Mouse (Mus musculus): ENCODE measurements around the gene Slc7a1.

DNA sequence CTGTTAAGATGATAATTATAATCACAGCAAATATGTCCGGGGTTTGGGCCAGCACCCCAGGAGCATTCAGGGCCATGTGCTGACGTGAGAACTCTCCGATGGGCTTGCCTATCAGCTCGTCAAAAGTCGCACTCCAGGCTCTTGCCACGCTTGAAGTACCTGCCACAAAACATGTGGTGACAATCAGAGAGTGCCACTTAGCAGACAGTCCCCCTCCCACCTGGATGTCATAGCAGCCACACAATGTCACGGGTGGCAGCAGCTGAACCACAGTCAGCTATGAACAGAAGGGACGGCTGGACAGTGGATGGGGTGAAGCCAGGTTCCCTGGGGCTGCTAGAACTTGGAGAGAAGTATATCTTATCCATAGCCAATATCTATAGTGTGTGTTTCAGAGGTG lies 51.6 kb downstream of the Slc7a1 start:
- TF ChIP-seq POLR2A (IDR thresholded peaks at IDR 0.05; ENCODE audit: insufficient read length, low read depth): no peak
- no peak for TF ChIP-seq TCF12 (IDR thresholded peaks at IDR 0.05; ENCODE audit: insufficient read depth, poor library complexity, severe bottlenecking)
- no peak for TF ChIP-seq E2F4 (IDR thresholded peaks at IDR 0.05; ENCODE audit: insufficient read depth)
- no peak for TF ChIP-seq MYOG (IDR thresholded peaks at IDR 0.05; ENCODE audit: control insufficient read depth in 1 of 3, insufficient read depth in 1 of 3, insufficient read length in 2 of 3, low read depth in 2 of 3)
- no peak for TF ChIP-seq POLR2AphosphoS2 (IDR thresholded peaks at IDR 0.05; ENCODE audit: insufficient read length, low read depth)
- no peak for TF ChIP-seq CEBPB (IDR thresholded peaks at IDR 0.05; ENCODE audit: insufficient read depth, poor library complexity, severe bottlenecking)
- TF ChIP-seq USF1 (IDR thresholded peaks at IDR 0.05; ENCODE audit: low read depth): no peak
- TF ChIP-seq MAX (IDR thresholded peaks at IDR 0.05; ENCODE audit: low read depth): no peak
- TF ChIP-seq TCF3 (IDR thresholded peaks at IDR 0.05; ENCODE audit: insufficient read length, low read depth): no peak

Measured in myocyte (in vitro differentiated cells).